Mouse (Mus musculus): Measurements from ENCODE around the gene Kifc1. TPM values are rescaled to one million over a fixed set of nuclear protein-coding genes. Genes with fewer than 3 reads are reported as not detected.
A peak's percentile ranks its signal among the peaks of the same experiment; 100 is the strongest.
"Not testable (repeated sequence)": the region's sequence is repeated elsewhere in the genome, so short reads cannot be mapped to it uniquely, and the experiment has no call there.

The Kifc1 gene
- total RNA-seq, 2 experiments from 2014 or later, result 1.9 to 2.1 TPM

DNA sequence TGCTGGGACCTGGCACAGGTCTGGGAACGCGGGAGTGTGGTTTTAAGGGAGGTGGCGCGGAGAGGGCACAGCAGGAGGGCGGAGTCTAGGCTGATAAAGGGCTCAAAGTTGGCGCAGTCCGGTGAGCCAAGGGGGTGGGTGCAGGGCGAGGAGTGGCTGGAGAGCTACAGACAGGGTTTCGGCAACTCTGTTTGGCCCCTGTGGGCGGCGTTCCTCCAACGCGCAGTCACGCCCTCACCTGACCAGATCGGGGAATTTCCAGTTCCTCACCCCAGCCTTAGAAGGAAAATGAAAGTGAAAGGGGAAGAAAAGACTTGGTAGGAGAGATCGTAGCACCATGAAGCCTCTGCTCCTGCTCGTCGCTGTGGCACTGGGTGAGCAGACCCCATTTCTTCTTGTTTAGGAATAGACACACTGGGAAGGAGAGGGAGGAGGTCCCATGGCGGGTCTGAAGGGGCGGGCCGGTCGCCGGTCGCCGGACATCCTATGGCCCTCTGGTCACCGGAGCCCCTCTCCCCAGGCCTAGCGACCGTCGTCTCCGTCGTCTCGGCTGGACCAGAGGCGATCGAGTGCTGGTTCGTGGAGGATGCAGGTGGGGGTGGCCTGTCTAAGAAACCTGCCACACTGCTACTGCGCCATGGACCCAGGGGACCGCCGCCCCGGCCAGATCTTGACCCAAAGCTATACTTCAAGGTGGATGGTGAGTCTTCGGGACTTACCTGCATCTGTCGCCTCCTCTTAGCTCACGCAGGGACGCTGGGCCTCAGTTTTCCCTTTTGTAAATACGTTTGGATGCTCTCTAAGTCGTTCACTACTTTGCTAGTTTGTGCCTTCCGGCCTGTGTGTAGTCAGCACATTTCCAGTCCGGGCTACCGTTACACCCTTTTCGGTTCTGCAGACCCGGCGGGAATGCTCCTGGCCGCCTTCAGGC is 29.2 kb upstream of the Kifc1 start:
- DNase-seq (ENCODE audit: extremely low spot score in 1 of 2, low spot score in 1 of 2), result peak in 1 of 2 experiments; percentile 29

GRCm38 (mm10) chr17:33918293-33919203 is 28.1 kb upstream of the Kifc1 start:
- no peak for DNase-seq (ENCODE audit: extremely low spot score in 1 of 2, low spot score in 1 of 2)

DNA sequence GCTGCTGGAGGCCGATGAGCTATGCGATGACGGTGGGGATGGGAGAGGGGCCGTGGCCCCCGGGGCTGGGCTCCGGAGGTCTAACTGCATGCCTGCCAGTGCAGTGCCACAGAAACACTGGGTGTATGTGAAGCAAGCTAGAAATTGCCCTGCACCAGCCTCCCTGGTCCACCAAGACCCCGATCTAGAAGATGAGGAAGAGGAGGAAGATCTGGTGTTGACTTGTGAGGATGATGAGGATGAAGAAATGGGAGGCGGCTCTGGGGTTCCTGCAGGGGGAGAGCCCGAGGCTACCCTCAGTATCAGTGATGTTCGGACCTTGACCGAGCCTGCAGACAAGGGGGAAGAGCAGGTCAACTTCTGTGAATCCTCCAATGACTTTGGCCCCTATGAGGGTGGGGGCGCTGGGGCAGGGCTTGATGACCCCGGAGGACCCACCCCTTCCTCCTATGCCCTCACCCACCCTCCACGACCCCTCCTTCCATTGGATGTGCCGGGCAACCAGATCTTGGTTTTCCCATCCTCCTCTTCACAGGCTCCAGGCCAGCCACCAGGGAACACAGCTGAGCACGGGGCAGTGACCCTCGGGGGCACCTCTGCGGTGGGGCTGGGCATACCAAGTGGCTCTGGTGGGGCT is 27.3 kb upstream of the Kifc1 start:
- no peak for DNase-seq (ENCODE audit: extremely low spot score in 1 of 2, low spot score in 1 of 2)

DNA sequence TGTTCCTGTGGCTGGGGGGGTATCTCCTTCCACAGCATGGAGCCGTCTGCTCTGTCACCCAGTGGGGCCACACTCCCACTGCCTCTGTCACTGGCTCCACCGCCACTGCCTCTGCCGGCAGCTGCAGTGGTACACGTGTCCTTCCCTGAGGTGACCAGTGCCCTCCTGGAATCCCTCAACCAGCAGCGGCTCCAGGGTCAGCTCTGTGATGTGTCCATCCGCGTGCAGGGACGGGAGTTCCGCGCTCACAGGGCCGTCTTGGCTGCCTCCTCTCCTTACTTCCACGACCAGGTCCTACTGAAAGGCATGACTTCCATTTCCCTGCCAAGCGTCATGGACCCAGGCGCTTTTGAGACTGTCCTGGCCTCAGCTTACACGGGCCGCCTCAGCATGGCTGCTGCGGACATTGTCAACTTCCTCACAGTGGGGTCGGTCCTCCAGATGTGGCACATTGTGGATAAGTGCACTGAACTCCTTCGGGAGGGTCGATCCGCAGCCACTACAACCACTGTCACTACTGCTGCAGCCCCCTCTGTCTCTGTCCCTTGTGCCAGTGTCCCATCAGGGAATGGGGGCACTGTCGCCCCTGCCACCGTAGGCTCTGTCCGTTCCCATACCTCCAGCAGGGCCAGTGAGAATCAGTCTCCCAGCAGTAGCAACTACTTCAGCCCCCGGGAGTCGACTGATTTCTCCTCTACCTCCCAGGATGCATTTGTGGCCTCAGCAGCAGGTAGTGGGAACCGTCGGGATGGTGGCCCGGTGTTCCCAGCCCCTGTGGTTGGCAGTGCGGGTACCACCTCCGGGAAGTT is 26.6 kb upstream of the Kifc1 start:
- DNase-seq (ENCODE audit: extremely low spot score in 1 of 2, low spot score in 1 of 2), result no peak

DNA sequence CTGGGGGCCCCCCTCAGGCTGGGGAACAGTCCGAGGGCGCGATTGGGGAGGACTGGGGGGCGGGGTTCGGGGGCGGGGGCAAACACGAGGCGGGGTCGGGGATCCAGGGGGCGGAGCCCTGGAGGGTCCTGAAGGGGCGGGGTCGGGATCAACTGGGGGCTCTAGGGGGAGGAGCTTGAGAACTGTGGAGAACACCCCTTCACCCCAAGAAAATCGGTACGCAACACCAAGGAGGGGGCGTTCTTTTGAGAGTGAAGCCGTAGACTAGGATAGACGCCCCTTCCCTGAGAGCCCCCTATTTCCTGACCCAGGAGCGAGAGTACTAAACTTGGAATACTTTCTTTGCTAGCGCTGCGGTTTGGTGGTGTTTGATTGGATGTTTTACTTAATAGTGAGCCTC is 25.8 kb upstream of the Kifc1 start:
- no peak for DNase-seq (ENCODE audit: extremely low spot score in 1 of 2, low spot score in 1 of 2)

DNA sequence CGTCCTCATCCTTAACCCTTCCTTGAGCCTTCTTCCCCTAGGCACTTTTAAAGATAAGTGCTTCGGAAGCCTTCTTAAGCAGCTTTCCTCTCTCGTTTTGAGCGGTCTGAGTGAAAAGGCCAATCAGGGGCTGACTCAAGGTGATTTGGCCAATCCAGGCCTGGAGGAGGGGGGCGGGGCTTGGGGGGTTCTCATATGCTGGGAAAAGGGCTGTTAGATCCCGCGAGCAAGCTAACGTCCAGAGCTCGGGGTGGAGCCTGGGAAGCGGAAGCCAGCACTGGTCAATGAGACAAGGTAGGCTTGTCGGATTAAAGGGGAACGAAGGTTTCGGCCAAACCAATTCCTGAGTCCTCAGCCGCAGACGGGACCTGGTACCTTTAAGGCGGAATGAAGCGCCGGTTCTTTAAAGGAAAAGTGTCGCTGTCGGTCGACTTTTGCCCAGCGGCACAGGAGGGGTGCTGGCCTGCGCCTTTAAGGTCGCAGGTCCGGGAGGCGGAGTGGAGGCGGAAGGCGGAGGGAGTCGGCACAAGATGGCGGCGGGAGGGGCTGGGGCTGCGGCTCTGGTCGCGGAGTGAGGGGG is 25.3 kb upstream of the Kifc1 start, which contains the start of the genes Tapbp and Zbtb22:
TSS of gene Tapbp (plus strand) at position 229 of the 580 bp plus-strand sequence.
TSS of gene Zbtb22 (plus strand) at position 234 of the 580 bp plus-strand sequence.
- DNase-seq (ENCODE audit: extremely low spot score in 1 of 2, low spot score in 1 of 2), result peak; percentile 83 to 85

DNA sequence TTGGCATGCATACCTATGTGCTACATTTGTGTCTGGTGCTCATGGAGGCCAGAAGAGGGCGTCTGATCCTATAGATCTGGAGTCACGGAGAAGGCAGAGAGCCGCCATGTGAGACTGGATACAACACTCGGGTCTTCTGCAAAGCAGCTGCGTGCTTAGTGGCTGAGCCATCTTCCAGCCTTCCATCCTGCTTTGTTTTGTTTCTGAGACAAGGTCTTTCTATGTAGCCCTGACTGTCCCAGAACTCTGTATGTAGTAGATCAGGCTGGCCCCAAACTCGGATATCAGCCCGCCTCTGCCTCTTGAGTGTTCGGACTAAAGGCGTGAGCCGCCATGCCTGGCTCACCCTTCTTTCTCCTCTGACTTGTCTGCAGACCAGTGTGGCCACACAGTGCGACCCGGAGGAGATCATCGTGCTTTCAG is 24.5 kb upstream of the Kifc1 start:
- no peak for DNase-seq (ENCODE audit: extremely low spot score in 1 of 2, low spot score in 1 of 2)

- DNase-seq (ENCODE audit: extremely low spot score in 1 of 2, low spot score in 1 of 2), result no peak
Observed at GRCm38 (mm10) chr17:33913905-33914304, 23.4 kb upstream of the Kifc1 start.

DNA sequence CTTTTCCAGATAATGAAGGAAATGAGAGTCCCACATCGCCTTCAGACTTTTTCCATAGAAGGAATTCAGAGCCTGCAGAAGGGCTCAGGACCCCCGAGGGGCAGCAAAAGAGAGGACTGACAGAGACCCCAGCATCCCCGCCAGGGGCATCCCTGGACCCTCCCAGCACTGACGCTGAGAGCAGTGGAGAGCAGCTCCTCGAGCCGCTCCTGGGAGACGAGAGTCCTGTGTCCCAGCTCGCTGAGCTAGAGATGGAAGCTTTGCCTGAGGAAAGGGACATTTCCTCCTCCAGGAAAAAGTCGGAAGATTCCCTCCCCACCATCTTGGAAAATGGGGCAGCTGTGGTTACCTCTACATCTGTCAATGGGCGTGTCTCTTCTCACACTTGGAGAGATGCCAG is 22.8 kb upstream of the Kifc1 start:
- DNase-seq (ENCODE audit: extremely low spot score in 1 of 2, low spot score in 1 of 2), result no peak

- DNase-seq (ENCODE audit: extremely low spot score in 1 of 2, low spot score in 1 of 2), result no peak
Observed at GRCm38 (mm10) chr17:33911813-33912414, 21.5 kb upstream of the Kifc1 start.

DNA sequence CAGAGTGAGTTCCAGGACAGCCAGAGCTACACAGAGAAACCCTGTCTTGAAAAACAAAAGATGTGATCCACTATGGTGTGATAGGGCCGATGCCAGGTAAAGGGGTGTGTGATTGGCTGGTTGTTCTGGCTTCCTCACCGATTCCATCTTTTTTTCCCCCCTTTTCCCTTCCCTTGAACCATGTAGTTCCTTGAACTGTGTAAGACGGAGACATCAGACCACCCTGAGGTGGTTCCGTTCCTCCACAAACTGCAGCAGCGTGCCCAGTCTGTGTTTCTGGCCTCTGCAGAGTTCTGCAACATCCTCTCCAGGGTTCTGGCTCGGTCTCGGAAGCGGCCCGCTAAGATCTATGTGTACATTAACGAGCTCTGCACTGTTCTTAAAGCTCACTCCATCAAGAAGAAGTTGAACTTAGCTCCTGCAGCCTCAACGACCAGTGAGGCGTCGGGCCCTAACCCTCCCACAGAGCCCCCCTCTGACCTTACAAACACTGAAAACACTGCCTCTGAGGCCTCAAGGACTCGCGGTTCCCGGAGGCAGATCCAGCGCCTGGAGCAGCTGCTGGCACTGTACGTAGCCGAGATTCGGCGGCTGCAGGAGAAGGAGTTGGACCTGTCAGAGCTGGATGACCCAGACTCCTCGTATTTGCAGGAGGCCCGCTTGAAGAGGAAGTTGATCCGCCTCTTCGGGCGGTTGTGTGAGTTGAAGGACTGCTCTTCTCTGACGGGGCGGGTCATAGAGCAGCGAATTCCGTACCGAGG is 20.8 kb upstream of the Kifc1 start:
- no peak for DNase-seq (ENCODE audit: extremely low spot score in 1 of 2, low spot score in 1 of 2)

- no peak for DNase-seq (ENCODE audit: extremely low spot score in 1 of 2, low spot score in 1 of 2)
Observed at GRCm38 (mm10) chr17:33910346-33911051, 20.0 kb upstream of the Kifc1 start.

- no peak for DNase-seq (ENCODE audit: extremely low spot score in 1 of 2, low spot score in 1 of 2)
Observed at GRCm38 (mm10) chr17:33909869-33910250, 19.4 kb upstream of the Kifc1 start.

DNA sequence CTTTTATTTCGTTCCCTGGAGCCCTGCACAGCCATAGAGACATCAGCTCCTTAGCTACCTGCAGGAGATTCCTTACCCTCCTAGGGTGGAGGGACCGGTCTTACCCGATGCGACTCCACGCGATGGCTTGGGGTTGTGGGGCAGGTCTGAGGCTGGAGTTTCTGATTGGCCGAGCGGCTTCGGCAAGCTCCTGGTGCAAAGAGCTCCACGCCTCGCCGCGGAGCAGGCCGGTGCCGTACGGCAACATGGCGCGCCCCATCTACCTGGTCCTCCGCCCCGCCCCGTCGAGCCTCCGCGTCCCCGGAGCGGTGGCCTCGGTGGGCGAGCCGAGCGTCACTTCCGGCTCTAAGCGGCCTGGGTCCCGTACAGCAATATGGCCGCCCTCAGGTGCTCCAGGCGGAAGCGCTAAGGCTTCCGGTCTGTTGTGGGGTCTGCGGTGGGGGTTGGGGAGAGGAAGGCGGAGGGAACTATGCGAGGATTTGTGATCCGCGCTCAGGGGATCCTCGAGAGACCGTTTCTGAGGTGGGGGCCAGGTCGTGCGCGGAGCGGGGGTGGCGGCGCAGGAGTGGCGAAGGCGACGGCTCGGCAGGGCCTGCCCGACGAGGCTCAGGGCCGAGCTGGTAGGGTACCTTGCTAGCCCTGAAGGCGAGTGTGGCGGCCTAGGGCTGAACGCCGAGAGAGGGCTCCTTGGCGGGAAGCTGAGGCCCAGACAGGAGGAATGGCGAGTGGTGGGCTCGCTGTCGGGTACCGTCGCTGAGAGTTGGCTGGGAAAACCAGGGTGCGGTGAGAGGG is 18.8 kb upstream of the Kifc1 start, which contains the start of gene Daxx:
TSS of gene Daxx (plus strand) at position 338 of the 792 bp plus-strand sequence.
- DNase-seq (ENCODE audit: extremely low spot score in 1 of 2, low spot score in 1 of 2), result peak; percentile 91 to 96

DNA sequence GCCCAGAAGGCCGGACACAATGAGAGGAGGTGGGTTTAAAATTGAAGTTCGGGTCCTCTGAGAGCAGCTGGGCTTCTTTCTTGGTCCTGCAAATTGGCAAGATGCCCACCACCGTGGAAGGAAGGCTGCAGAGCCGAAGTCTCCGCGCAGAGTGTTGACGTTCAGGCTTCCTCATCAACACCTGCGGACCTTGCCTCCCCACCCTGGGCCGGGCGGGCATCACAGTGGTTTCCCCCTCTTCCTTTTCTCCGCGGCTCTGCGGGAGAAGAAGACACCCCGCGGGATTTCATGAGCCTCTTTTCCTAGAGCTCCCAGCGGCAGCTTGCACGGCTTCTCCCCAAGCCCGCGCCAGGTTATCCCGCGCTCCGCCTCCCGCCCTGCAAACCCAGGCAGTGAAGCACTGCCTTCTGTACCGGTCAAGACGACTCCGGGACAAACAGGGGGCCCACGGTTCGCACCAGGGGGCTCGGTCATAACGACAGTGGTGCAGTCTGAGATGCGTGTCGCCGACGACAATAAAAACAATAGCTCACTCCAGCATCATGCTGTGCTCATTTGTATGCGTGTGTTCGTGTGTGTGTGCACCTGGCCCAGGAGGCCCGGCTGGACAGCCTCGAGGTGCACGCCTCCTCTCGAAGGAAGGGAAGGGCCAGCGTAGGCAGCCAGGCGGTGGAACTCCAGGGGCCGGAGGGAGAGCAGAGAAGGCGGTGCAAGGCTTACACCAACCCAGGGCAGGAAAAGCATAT is 18.0 kb upstream of the Kifc1 start:
- peak; percentile 36 to 48 for DNase-seq (ENCODE audit: extremely low spot score in 1 of 2, low spot score in 1 of 2)

- DNase-seq (ENCODE audit: extremely low spot score in 1 of 2, low spot score in 1 of 2), result not testable (repeated sequence)
Observed at GRCm38 (mm10) chr17:33904835-33905234, 14.4 kb upstream of the Kifc1 start, which contains the start of gene Platr17. Gene Platr17 (plus strand): TSS chr17:33905135.

Data from layer of hippocampus, postnatal 25 days (tissue).